Mouse (Mus musculus) heart, postnatal 0 days (tissue): ENCODE results near the gene Tmem262.

Experiments used
- CTCF ChIP-seq: IDR thresholded peaks from 2 replicates; pipeline ENCODE4 v1.5.1; 2016; ENCODE audit warnings: antibody characterized with exemption, control low read depth, low read depth
- EP300 ChIP-seq: IDR thresholded peaks from 2 replicates; pipeline ENCODE4 v1.6.1; 2016; ENCODE audit warnings: antibody characterized with exemption, low read depth

DNA sequence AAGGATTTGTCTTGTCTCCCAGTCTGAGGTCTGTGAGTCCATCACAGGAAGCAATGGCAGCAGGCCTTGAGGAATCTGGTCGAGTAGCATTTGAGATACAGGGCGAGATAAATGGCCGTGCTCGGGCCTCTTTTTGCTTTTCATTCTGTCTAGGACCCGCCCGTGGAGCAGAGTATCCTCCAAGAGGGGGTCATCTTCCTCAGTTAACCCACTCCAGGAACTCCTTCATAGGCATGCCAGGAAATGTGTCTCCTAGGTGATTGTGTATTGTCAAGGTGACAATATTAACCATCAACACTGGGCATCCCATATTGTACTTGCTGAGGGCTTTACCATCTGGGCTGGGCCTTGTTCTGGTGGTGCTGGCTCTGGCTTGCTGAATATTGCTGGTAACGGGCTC, 14.3 kb downstream of the Tmem262 start, which contains the start of gene AC131692.1:
- TF ChIP-seq EP300: no peak
- no peak for TF ChIP-seq CTCF
